Mouse (Mus musculus) stomach, embryonic 16.5 days (tissue): Measurements from ENCODE around the gene Rabgap1. TPM values are rescaled to one million over a fixed set of nuclear protein-coding genes. Genes with fewer than 3 reads are reported as not detected.

ENCODE experiments used
- ATAC-seq: fragments of 200-750 bp; cut with Nextera tagmentation; 2 replicates; pipeline ENCODE4 v1.8.0; 2017; ENCODE audit warnings: moderate number of reproducible peaks, moderate TSS enrichment; ENCODE audit not compliant: insufficient read depth, low FRiP score
- H3K27ac ChIP-seq: fragments of 300-500 bp; sonication (generic); 2 replicates; pipeline ENCODE4 v1.5.1; 2014; ENCODE audit warnings: low read length
- H3K27me3 ChIP-seq: fragments of 300-500 bp; sonication (generic); 2 replicates; pipeline ENCODE4 v1.6.1; 2014; ENCODE audit warnings: low read length, control low read depth, mixed read lengths; ENCODE audit not compliant: control insufficient read depth, insufficient read depth
- H3K36me3 ChIP-seq: fragments of 300-500 bp; sonication (generic); 2 replicates; pipeline ENCODE4 v1.6.1; 2014; ENCODE audit warnings: low read length; ENCODE audit not compliant: control insufficient read depth, insufficient read depth
- H3K4me1 ChIP-seq: fragments of 300-500 bp; sonication (generic); 2 replicates; pipeline ENCODE4 v1.6.1; 2014; ENCODE audit warnings: low read length, control low read depth, mixed read lengths; ENCODE audit not compliant: control insufficient read depth, insufficient read depth
- H3K4me2 ChIP-seq: fragments of 300-500 bp; sonication (generic); 2 replicates; pipeline ENCODE4 v1.6.1; 2014; ENCODE audit warnings: low read depth, low read length, mixed read lengths
- H3K4me3 ChIP-seq: fragments of 300-500 bp; sonication (generic); replicated peaks from 2 replicates; pipeline ENCODE4 v1.5.1; 2014; ENCODE audit warnings: mild to moderate bottlenecking, low read length
- H3K9ac ChIP-seq: fragments of 300-500 bp; sonication (generic); 2 replicates; pipeline ENCODE4 v1.6.1; 2014; ENCODE audit warnings: low read length
- H3K9me3 ChIP-seq: fragments of 300-500 bp; sonication (generic); replicated peaks from 2 replicates; pipeline ENCODE4 v1.6.1; 2016; ENCODE audit warnings: low read length, control low read depth; ENCODE audit not compliant: control insufficient read depth
- WGBS: fragments of 180-500 bp; shearing (Covaris S2); extraction: QIAGEN DNeasy Blood & Tissue Kit; methylation state at CpG from one replicate; pipeline ENCODE4 v1.1.7; 2014; 5-methylcytosine and 5-hydroxymethylcytosine counted together
- polyA plus RNA-seq: library from polyadenylated mRNA; unstranded; fragments of >200 nt; fragmentation: Nextera tagmentation; extraction: Ambion mirVana; gene quantifications from 2 replicates; pipeline ENCODE4 v1.2.1, GENCODE M21; 2015

Rabgap1 gene
- polyA plus RNA-seq, 1 experiment from 2014 or later, result 36.5 TPM

GRCm38 (mm10) chr2:37570703-37571102 lies 127.6 kb downstream of the Rabgap1 start:
- 46% methylated on average over 2 of the region's 2 CpGs for WGBS
- H3K4me3 ChIP-seq, result no peak overlapping the region
- no peak overlapping the region for H3K27ac ChIP-seq
- H3K27me3 ChIP-seq, result no peaks in the 10 kb centered on the region
- 0 out of 2 replicates have a peak, but pooled peaks cover 6% of the 10 kb centered on the region for H3K36me3 ChIP-seq
- H3K9me3 ChIP-seq, result no peaks in the 10 kb centered on the region
- 0 out of 2 replicates have a peak, but pooled peaks cover 4% of the 10 kb centered on the region for H3K4me1 ChIP-seq
- H3K4me2 ChIP-seq, result no peak overlapping the region
- ATAC-seq, result no peak
- H3K9ac ChIP-seq, result no peak overlapping the region

DNA sequence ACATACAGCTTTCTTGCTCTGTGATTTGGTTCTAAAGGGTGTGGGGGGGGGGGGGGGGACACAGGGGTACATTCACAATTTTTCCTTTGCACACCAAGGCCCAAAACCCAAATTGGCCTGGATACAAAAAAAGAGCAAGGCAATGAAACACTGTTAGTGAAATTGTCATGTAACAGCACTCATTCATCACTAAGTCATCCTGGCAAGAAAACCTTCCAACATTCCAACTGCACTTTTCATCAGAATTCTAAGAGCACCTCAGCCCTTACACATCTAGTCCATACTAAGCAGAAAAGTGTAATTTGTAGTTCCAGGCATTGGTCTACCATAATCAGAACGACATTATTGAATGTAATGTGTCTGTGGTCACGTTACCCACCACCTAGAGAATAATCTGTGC lies 129.1 kb downstream of the Rabgap1 start:
- no peak overlapping the region for H3K9ac ChIP-seq
- H3K36me3 ChIP-seq, result 0 out of 2 replicates have a peak, but pooled peaks cover 2% of the 10 kb centered on the region
- H3K4me3 ChIP-seq, result no peak overlapping the region
- H3K27ac ChIP-seq, result no peak overlapping the region
- WGBS, result 89% methylated on average over 2 of the region's 2 CpGs
- no peak for ATAC-seq
- 0 out of 2 replicates have a peak, but pooled peaks cover 4% of the 10 kb centered on the region for H3K4me1 ChIP-seq
- H3K4me2 ChIP-seq, result no peak overlapping the region
- no peaks in the 10 kb centered on the region for H3K9me3 ChIP-seq
- H3K27me3 ChIP-seq, result no peaks in the 10 kb centered on the region

DNA sequence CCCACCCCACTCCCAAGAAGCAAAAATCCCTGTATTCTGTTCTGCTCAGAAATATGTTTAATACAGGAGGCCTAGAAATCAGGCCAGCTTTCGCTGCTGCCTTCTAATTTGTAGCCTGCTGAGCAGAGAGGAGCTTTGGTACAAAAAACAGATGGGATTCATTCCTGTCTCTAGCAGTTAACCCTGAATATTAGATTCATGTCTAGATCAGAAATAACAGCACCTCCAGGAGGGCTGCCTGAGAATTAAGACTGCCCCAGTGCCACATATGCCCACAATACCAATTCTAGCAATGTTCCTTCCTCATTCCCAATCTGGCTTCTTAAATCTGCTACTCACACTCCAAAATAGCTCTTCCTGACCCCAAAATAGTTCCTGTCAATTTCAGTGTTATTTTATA lies 133.6 kb downstream of the Rabgap1 start:
- Histone ChIP-seq H3K4me3 (no peak overlapping the region), H3K9ac (no peak overlapping the region), H3K27ac (no peak overlapping the region), H3K9me3 (no peaks in the 10 kb centered on the region), H3K4me2 (no peak overlapping the region), H3K36me3 (no peaks in the 10 kb centered on the region), H3K4me1 (no peaks in the 10 kb centered on the region), H3K27me3 (no peaks in the 10 kb centered on the region)
- ATAC-seq, result no peak
- WGBS, result 88% methylated on average over 1 of the region's 1 CpGs

DNA sequence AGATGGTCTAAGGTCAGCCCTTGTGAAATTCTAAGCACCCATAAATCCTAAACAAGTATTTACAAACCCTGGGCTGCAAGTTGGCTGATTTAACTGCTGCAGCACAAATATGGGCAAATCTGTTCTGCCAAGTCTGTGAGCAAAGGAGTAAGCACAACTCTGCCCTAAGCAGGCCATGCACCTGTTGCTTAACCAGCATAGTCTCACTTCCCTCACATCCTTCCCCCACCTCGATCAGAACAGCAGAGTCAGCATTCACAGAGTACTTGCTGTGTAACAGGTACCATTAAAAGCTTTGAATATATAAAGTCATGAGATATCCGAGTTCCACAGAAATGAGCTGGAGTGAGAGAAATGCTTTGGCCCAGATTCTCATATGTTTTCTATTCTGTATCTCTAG lies 135.1 kb downstream of the Rabgap1 start:
- no peak overlapping the region for H3K4me3 ChIP-seq
- H3K27me3 ChIP-seq, result no peaks in the 10 kb centered on the region
- H3K4me2 ChIP-seq, result no peak overlapping the region
- no peaks in the 10 kb centered on the region for H3K9me3 ChIP-seq
- 81% methylated on average over 2 of the region's 2 CpGs for WGBS
- no peak overlapping the region for H3K9ac ChIP-seq
- no peak for ATAC-seq
- H3K4me1 ChIP-seq, result no peaks in the 10 kb centered on the region
- no peak overlapping the region for H3K27ac ChIP-seq
- H3K36me3 ChIP-seq, result no peaks in the 10 kb centered on the region

DNA sequence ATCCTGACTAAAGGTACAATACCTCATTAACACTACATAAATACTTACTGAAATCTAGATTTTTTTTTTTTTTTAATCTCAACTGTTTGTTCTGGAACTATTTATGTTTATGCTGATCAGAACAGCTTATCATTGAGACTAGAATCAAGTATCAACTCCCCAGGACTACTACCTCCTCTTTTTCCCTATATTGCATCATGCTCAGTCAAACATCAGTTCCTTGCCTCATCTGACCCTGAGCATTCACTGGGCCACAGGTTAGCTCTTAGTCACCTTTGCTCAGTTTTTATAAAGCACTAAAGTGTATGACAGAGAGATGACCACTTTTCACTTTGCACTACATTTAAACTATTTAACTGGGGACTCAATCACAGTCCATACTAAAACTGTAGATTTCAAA lies 144.8 kb downstream of the Rabgap1 start:
- H3K4me1 ChIP-seq, result no peaks in the 10 kb centered on the region
- H3K9me3 ChIP-seq, result no peaks in the 10 kb centered on the region
- H3K4me2 ChIP-seq, result no peak overlapping the region
- no peak for ATAC-seq
- H3K36me3 ChIP-seq, result no peaks in the 10 kb centered on the region
- H3K27me3 ChIP-seq, result no peaks in the 10 kb centered on the region
- no peak overlapping the region for H3K27ac ChIP-seq
- no peak overlapping the region for H3K9ac ChIP-seq
- no peak overlapping the region for H3K4me3 ChIP-seq

Other genes with a start within 250 kb of the Rabgap1 start
- gene Olfr366, start 231.7 kb upstream of the Rabgap1 start, polyA plus RNA-seq, result not detected in 2 replicates
- gene Olfr368, start 116.8 kb upstream of the Rabgap1 start, polyA plus RNA-seq, result not detected in 2 replicates
- 39.9 and 40.4 TPM in 2 replicates for gene Pdcl, start 83.9 kb upstream of the Rabgap1 start, polyA plus RNA-seq
- gene Rc3h2, start 20.4 kb upstream of the Rabgap1 start, polyA plus RNA-seq, result 11.5 and 12.7 TPM in 2 replicates
- 6.6 and 7.0 TPM in 2 replicates for gene Zbtb26, start 144 bp upstream of the Rabgap1 start, polyA plus RNA-seq
- gene Zbtb6, start 108 bp upstream of the Rabgap1 start, polyA plus RNA-seq, result 8.7 and 9.5 TPM in 2 replicates
- gene Gpr21, start 73.1 kb downstream of the Rabgap1 start, polyA plus RNA-seq, result 1.0 and 1.4 TPM in 2 replicates